In the genomic region with DNA sequence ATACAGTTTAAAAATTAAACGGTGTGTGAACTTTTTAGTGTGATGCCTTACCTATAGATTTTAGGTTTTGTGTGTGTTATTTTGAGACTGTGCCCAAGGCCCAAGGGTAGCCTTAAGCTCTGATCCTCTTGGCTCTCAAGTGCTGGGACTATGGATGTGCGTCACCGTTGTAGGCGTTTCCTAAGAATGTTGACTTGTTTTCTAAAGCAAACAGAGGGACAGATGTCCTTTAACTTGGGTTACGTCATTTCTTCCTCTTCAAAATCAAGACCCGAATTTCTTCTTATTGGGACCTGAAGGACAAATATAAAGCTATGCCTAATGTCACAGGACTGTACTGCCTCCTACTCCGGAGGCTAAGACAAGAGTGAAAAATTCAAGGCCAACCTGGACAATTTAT, we compare ENCODE assay signal across 8 mouse cellular contexts. TPM values are rescaled to one million over a fixed set of nuclear protein-coding genes. Genes with fewer than 3 reads are reported as not detected.
DNase-seq lines count a peak whose midpoint lies in the region; ATAC-seq lines count a peak whose summit lies in the region.

TSS of gene Aars (plus strand) at position 229 of the 400 bp plus-strand sequence.

- H3K27me3 ChIP-seq in intestine, embryonic 14.5 days (replicated peaks; ENCODE audit: control insufficient read depth, insufficient read depth, low read length): no peaks in the 10 kb centered on the region

- H3K9me3 ChIP-seq in intestine, embryonic 14.5 days (ENCODE audit: control insufficient read depth, low read length): no peaks in the 10 kb centered on the region

- H3K27ac ChIP-seq in intestine, embryonic 14.5 days (ENCODE audit: low read depth): peak within 1 kb of the TSS; percentile 72

- no peak for DNase-seq in layer of hippocampus, adult 18-20 months (ENCODE audit: low spot score in 2 of 2)
- no peak for DNase-seq in layer of hippocampus, adult 9-11 months
- no peak for DNase-seq in adrenal gland, postnatal 25 days
- no peak for DNase-seq in gastrocnemius, postnatal 14 days
- DNase-seq in intestine, embryonic 14.5 days (ENCODE audit: low spot score): no peak
- no peak for DNase-seq in right cerebral cortex, postnatal 10 days (ENCODE audit: low spot score in 2 of 2)
- DNase-seq in embryo, embryonic 10 days (ENCODE audit: low spot score): no peak

- H3K9ac ChIP-seq in intestine, embryonic 14.5 days (ENCODE audit: low read length): peak within 1 kb of the TSS; percentile 81

- 95% methylated on average over 7 of the region's 7 CpGs for WGBS in intestine, embryonic 14.5 days

- H3K4me2 ChIP-seq in intestine, embryonic 14.5 days (ENCODE audit: low read length): peak within 1 kb of the TSS; percentile 79

- H3K36me3 ChIP-seq in intestine, embryonic 14.5 days (ENCODE audit: control insufficient read depth, insufficient read depth, low read length): peaks cover 15% of the 10 kb centered on the region

- ATAC-seq in intestine, embryonic 14.5 days (replicated peaks; ENCODE audit: low FRiP score, low TSS enrichment, low read depth): no peak
- ATAC-seq in megakaryocyte progenitor cell, adult 5-6 weeks (replicated peaks; ENCODE audit: poor library complexity): no peak

- H3K4me1 ChIP-seq in intestine, embryonic 14.5 days (replicated peaks; ENCODE audit: control insufficient read depth, insufficient read depth, low read length): peaks cover 14% of the 10 kb centered on the region

- intact Hi-C loops in gastrocnemius, postnatal 14 days (cut with DNase I; ENCODE audit: low total_unique reads): no loop called here

- H3K4me3 ChIP-seq in intestine, embryonic 14.5 days (ENCODE audit: low read depth, low read length): peak within 1 kb of the TSS; percentile 77

RNA-seq across cellular contexts. Expression of gene Aars, which starts in this region (rescaled TPM):
- total RNA-seq in layer of hippocampus, adult 18-20 months (2021): 10 to 100 TPM; 82.2 to 91.4 TPM
- total RNA-seq in adrenal gland, postnatal 25 days (2021): 163 and 173 TPM in 2 replicates
- total RNA-seq in gastrocnemius, postnatal 14 days (2021): 10 to 100 TPM; 46.3 to 53.3 TPM
- polyA plus RNA-seq in intestine, embryonic 14.5 days (2014; fragmentation: Nextera tagmentation; extraction: Ambion mirVana): 52.7 and 55.5 TPM in 2 replicates
- total RNA-seq in megakaryocyte progenitor cell, adult 5-6 weeks (2015): 12.8 and 15.5 TPM in 2 replicates
- 38.3 and 47.6 TPM in 2 replicates for total RNA-seq in megakaryocyte progenitor cell, adult 5-6 weeks (2017)
